Mouse (Mus musculus): ENCODE measurements around the gene Nudt16l1.

Gene Nudt16l1

GRCm38 (mm10) chr16:4957446-4957845 lies 18.9 kb downstream of the Nudt16l1 start:
- DNase-seq (ENCODE audit: low read depth, low spot score), result no peak

- DNase-seq (ENCODE audit: low read depth, low spot score), result no peak
Measured at GRCm38 (mm10) chr16:4960260-4960659, 21.7 kb downstream of the Nudt16l1 start.

DNA sequence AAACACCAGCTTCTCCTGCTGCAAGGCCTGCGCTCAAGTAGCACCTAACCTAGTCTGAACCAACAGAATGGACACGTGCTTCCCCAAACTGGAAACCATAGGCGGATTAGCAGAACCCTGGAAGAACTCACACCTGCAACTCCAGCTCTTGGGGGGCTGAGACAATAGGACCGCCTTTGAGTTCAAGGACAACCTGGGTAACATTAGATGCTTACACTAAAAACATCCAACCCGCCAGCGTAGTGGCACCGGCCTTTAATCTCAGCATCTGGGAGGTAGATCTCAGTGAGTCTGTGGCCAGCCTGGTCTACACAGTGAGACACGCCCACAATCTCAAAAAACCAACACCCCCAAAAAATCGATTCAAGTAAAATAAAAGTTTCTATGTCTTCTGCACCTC lies 24.8 kb downstream of the Nudt16l1 start:
- DNase-seq (ENCODE audit: low read depth, low spot score), result no peak

DNA sequence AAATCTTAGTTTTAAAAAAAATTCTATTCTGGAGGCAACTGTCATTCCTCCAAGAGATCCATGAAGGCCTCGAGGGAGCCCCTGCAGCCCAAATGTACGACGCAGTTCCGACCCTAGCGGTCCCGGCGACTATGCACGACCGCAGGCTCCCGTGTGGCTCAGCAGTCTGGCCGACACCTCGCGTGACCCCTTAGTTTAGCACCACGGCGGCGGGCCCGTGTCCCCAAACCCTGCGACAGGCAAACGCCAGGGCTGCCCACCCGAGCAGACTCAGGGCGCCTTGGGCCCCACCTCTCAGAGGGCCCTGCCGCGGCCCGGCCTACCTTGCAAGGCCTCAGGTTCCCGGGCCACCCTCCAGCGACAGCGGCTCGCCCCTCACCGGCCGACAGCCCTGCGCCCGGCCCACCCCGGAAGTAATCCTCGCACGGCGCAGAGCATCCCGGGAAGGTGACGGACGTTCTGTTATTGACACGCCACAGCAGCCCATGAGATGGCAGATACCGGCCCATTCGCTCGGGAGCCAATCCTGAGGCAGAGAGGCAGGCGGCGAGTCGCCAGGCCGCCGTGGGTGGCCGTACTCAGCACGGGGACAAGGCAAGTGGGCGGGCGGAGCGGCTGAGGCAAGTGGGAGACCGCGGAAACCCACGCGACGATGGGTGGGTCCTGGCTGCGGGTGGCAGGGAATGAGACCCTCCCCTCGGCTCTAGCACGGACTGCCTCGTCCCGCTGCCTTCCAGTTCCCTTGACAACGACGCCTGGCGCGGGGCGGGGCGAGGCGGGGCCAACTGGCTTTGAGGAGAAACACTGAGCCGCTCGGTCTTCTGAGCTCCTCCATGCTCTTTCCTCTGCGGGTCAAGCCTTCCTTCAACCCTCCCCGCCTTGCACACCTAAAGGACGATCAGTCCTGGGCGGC lies 25.5 kb downstream of the Nudt16l1 start, which contains the start of gene Anks3:
TSS of gene Anks3 (minus strand) at position 409 of the 913 bp plus-strand sequence.
- DNase-seq (ENCODE audit: low read depth, low spot score), result peak; percentile 98

DNA sequence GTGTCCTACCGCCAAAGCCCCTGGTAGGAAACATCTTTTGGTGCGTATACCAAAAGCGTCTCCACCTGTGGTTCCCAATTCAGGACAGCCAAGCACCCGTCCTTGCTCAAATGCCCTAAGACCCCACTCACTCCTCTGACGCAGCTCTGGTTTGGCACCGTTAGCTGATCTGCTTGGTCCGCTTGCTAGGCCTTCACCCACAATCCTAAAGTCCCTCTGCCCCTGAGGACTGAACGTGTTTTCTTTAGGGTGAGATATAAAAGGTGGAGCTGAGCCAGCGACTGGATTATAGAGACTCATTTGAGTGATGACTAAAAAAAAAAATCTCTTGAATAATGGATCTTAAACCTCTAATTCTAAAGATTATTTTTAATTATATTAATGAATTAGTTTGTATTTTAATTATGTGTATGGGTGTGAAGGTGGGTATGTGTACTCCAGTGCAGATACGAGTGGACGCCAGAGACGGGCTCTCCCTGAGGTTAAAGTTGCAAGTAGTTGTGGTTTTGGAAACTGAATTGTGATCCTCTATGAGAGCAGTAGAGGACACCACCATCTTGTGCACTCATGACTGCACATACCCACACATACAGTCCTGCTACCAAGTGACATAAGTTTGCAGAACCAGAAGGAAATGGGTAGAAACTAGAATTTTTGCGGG lies 26.3 kb downstream of the Nudt16l1 start:
- no peak for DNase-seq (ENCODE audit: low read depth, low spot score)

DNA sequence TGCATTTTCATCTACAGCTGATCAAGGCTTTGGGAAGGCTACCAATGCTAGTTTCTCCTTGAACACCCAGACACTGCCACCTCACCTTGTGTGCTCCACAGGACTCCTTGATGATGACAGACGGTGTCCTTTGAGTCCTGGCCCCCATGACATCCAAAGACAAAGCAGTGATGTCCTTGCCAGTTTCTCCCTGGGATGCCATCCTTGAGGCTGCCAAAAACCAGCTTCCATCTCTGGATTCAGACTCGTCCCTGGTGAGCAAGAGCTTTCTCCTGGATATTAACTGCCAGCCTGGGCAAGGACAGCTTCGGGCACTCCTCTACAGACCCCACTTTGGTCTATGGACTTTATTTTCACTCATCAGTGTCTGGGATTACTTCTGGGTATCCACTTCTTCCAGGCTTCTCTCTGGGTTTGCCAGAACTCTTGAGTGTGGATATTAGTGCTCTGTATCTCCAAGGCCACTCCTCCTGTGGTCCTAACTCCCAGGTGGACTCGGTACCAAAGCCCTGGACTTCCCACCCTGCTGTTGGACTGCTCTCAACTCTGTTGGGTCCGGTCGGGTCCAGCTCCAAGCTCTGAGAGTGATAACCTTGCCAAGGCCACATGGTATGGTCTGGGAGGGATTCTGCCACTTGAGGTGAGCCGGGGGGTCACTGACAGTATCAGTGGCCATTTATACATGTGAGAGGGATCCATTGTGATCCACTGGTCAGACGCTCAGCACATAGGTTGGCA lies 27.0 kb downstream of the Nudt16l1 start:
- DNase-seq (ENCODE audit: low read depth, low spot score), result no peak

DNA sequence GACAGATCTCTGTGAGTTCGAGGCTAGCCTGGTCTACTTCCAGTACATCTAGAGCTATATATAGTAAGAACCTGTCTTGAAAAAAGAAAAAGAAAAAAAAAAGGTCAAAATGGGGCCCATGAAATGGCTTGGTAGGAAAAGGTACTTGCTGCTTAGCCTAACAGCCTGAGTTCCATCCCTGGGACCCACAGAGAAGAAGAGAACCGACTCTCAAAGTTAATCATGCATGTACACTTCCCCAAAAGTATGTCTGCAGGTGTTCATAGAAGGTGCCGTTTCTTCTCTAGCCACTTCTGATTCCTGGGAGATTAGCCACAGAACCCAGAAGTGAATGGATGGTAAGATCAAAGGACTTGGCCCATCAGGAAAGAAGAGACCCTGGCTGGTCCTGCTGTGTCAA lies 29.9 kb downstream of the Nudt16l1 start:
- DNase-seq (ENCODE audit: low read depth, low spot score), result no peak

DNA sequence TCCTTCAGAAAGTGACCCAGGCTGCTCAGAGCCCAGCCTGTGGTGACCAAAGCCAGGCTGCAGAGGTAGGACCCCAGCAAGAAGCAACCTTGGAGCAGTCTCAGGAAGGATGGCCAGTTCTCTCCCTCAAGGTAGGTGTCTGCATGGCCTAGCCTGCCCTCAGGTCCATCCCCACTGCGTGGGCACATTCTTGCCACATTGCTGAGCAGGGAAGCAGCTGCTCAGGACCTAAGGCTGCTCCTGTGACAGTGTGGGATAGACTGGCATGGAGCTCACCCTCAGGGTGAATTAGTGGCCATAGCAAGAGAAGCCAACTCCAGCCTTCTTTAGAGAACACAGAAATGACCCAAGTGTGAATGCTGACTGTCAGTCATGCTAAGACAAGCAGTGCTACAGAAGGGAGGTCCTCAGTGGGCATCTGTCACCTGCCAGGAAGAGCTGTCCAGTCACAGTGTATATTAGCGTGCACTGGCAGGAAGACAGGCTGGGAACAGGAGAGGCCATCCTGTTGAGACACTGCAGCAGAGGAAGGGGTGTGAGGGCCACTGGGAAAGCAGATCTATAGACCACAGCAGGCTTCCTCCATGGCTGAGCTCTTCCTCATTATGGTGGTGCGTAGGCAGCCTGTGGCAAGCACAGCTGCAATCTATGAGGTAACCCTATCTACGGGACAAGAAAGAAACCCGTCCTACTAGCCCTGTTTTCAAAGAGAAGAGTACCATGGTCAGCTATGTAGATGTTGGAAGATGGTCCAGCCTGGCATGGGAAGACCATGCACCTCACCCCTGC lies 30.7 kb downstream of the Nudt16l1 start:
- no peak for DNase-seq (ENCODE audit: low read depth, low spot score)

- no peak for DNase-seq (ENCODE audit: low read depth, low spot score)
Measured at GRCm38 (mm10) chr16:4971626-4972025, 33.1 kb downstream of the Nudt16l1 start.

DNA sequence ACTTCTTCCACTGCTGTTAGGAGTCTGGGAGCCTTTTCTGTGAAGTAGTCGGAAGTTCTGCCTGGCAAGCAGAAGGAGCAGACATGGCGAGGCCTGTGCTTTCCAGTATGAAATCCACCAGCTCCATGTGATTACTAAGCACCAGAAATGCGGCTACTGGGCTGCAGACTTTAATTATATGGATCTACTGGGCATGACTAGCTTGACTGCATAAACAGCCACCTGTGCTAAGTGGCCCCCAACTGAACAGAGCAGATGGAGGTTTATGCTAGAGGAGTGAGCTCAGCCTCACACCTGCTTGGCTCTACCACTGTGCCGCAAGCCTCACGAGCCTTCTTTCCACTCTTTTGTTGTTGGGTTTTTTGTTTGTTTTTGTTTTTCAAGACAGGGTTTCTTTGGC lies 36.0 kb downstream of the Nudt16l1 start:
- peak; percentile 21 for DNase-seq (ENCODE audit: low read depth, low spot score)

- DNase-seq (ENCODE audit: low read depth, low spot score), result peak; percentile 48
Measured at GRCm38 (mm10) chr16:4976180-4976579, 37.6 kb downstream of the Nudt16l1 start.

GRCm38 (mm10) chr16:4978275-4979051 lies 39.9 kb downstream of the Nudt16l1 start:
- peak; percentile 62 for DNase-seq (ENCODE audit: low read depth, low spot score)

DNA sequence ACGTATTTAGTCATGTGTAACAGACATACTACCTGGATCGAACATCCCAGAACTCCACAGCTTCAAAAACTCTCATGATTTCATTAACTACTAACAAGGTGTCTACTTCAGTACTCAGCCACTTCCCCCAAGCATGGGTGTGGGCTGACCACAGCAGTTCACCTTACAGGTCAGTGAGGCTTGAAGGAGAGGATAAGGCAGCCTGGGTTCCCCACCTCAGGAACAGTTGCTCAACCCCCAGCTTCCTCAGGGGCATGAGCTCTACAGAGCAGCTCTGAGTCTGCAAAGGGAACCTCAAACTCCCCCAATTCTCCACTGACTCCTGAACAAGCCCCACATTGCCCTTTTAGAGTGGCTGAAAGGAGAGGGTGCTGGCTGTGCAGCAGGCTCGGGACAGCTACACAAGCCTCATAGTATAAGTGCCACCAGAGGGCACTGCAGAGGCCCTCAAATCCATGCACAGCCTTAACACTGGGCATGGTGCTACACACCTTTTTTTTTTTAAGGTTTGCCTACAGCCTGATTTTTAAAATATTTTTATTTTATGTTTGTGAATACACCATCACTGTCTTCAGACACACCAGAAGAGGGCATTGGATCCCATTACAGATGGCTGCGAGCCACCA lies 41.3 kb downstream of the Nudt16l1 start:
- DNase-seq (ENCODE audit: low read depth, low spot score), result no peak

- no peak for DNase-seq (ENCODE audit: low read depth, low spot score)
Measured at GRCm38 (mm10) chr16:4984717-4985116, 46.2 kb downstream of the Nudt16l1 start.

All from telencephalon, adult 2 months (tissue).